Mouse (Mus musculus): ENCODE data around the gene Gapdhs.

DNA sequence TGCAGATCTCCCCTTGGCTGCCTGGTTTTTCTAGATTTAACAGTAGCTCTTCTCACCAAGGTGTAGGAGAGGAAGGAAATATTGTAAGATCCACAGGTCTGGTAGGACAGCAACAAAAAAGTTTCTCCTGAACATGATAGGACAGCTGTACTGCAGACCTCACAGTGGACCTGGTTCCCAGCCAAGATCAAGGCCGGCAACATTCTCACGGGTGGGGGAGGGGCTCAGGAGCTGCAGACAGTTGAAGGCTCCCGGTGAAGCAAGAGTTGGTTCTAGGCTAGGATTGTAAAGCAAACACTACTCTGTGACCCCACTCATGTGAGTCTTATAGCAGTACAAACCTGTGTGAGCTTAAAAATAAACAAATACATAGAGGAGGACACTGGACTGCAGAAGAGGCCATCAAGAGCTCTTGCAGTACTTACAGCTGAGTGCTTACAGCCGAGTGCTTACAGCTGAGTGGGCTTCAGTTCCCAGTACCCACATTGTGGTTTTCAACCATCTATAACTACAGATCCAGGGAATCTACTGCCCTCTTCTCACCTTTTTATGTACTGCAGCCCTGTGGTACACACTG is 629 bp upstream of the Gapdhs start:
- TF ChIP-seq CTCF (IDR thresholded peaks at IDR 0.05; ENCODE audit: low read depth, low read length) (no peak), GATA1 (IDR thresholded peaks at IDR 0.05; ENCODE audit: borderline replicate concordance, low read length) (no peak), TAL1 (conservative IDR thresholded peaks at IDR 0.05; ENCODE audit: low read depth, low read length) (no peak), GATA2 (IDR thresholded peaks at IDR 0.05; ENCODE audit: borderline replicate concordance, low read depth, low read length) (no peak)

All from G1E (cell line).